Mouse (Mus musculus) G1E-ER4 (cell line): ENCODE measurements around the gene Bcl2l1. TPM values are rescaled to one million over a fixed set of nuclear protein-coding genes. Genes with fewer than 3 reads are reported as not detected.

ENCODE experiments used
- GATA1 ChIP-seq: IDR thresholded peaks from one replicate; pipeline ENCODE4 v1.8.0; 2012; ENCODE audit warnings: low read length, inconsistent platforms
- polyA plus RNA-seq: library from polyadenylated mRNA; stranded (reverse); fragments of >175 nt; gene quantifications from 2 replicates; pipeline ENCODE4 v1.2.3, GENCODE M21; 2012

The Bcl2l1 gene
- 53.0 and 76.9 TPM in 2 replicates for polyA plus RNA-seq

DNA sequence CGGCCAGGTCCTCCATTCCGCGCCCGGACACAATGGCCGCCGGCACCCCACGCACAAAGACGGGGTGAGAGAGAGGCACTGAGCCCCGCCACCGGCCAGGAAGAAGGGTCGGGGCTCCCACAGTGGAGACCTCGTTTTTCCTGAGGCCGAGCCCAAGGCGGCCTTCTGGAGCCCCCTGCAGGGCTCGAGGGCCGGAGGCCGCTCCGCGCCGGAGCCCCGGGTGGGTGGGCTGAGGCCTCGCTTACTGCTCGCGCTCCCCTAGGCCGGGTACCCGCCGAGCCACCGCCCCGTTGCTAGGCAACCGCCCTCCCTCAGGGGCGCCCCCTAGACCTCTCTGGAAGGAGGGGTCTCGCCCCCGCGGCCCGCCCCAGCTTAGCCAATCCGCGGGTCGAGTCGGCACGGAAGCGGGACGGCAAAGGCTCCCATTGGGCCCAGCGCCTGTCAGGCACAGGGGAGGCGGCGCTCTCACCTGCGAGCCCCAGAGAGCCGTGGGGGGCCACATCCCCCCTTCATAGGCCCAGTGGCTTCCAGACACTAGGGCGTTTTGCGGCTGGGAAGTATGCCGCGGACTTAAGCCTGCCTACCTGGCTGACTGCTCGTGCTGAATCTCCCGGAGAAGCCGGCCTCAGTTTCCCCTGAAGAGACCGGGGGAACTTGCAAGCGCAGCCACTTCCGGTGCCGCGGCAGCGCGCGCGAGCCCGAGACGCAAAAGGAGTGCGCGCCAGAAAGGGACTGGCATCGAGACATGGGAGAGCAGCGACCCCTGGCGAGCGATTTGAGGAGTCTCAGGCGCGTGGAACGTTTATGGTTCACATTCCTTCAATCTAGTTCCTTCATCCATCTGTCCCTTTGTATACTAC is at the start of gene Bcl2l1:
TSS of gene Bcl2l1 (minus strand) at position 710 of the 860 bp plus-strand sequence.
- TF ChIP-seq GATA1, result no peak

- TF ChIP-seq GATA1, result no peak
These were observed 49.4 kb upstream of the Bcl2l1 start for GRCm38 (mm10) chr2:152880898-152881297.

- no peak for TF ChIP-seq GATA1
These were observed 46.7 kb upstream of the Bcl2l1 start for GRCm38 (mm10) chr2:152878239-152878638.

- no peak for TF ChIP-seq GATA1
These were observed 31.8 kb upstream of the Bcl2l1 start for GRCm38 (mm10) chr2:152863346-152863745.

- no peak for TF ChIP-seq GATA1
These were observed 31.1 kb upstream of the Bcl2l1 start for GRCm38 (mm10) chr2:152862638-152863037.

DNA sequence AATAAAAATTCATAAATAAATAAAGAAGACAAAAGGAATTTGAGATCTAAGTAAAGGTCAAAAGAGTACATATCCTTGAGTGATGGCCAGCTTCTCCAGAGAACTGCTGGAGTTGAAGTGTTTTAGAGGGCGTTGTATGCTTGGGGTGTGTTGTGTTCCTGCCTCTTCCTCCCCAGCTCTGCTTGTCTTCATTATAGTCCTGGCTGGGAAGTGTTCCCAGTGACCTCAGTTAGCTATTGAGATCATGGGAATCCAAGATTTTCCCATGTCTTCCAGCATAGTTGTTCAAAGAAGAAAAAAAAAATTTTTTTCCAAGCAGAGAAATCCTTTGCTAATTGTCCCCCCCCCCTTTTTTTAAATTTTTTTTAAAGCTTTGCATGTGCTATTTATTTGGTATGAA is 30.4 kb upstream of the Bcl2l1 start:
- no peak for TF ChIP-seq GATA1

DNA sequence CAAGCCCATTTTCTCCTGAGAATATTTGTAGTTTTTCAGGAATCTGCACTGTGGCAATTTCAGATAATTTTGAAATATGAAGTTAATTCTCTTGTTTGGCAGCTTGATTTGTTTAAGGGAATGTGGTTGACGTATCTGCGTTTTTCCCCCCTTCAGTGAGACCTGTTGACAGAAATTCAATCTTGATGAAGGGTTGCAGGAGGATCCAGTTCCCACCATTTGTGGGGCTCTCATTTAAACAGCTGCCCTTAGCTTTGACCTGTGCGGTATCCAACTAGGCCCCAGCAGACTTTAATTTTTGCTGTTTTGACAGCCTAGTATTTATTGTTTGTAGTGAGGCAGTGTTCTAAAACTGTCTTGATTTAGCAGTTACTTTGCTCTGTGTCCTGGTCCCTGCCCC is 28.0 kb upstream of the Bcl2l1 start:
- TF ChIP-seq GATA1, result no peak

- no peak for TF ChIP-seq GATA1
These were observed 16.9 kb upstream of the Bcl2l1 start for GRCm38 (mm10) chr2:152848466-152848865.

GRCm38 (mm10) chr2:152847815-152848302 is 16.3 kb upstream of the Bcl2l1 start, which contains the start of gene Tpx2:
Gene Tpx2, plus strand, starts transcription at chr2:152847964.
- no peak for TF ChIP-seq GATA1

DNA sequence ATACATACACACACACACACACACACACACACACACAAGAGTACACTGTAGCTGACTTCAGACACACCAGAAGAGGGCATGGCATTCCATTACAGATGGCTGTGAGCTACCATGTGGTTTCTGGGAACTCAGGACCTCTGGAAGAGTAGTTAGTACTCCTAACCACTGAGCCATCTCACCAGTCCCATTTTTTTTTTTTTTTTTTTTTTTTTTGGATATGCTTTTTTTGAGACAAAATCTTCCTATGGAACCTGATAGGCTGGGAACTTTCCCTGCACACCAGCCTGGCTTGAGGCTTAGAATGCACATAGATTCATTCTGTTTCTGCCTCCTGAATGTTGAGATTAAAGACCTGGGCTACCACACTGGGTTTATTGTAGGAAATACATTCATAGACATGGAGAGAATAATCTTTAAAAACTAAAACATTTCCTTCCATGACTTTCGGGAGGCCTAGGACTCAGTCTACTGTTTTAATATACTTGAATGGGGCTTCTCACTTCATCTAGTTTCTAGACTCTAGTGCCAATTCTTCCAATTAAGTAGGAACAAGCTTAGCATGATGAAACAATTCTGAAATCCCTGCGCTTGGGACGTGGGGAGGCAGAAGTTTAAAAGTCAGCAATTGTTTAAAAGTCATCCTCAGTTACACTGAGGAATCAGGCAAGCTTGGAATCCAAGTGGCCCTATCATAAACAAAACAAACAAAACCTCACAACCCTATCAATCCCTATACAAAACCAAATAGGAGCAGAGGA is 15.7 kb upstream of the Bcl2l1 start:
- TF ChIP-seq GATA1, result no peak

- no peak for TF ChIP-seq GATA1
These were observed 11.2 kb upstream of the Bcl2l1 start for GRCm38 (mm10) chr2:152842741-152843140.

DNA sequence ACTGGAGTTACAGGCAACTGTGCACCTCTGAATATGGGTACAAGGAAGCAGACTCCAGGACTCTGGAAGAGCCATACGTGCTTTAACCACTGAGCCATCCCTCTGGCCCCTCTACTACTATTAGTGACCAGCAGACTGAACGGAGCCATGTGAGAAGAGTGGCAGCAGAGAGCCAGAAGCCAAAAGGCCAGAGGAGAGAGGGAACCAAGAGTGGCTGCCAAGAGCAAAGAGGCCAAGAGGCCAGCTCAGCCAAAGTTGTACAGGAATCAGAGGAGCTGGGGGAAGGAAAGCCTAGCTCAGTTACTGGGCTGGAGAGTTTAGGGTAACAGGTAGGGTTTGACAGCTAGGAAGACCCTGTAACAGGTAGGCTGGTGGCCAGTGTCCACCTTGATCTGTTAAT is 7.7 kb upstream of the Bcl2l1 start:
- TF ChIP-seq GATA1, result no peak

GRCm38 (mm10) chr2:152830021-152830921 is 1.3 kb downstream of the Bcl2l1 start:
- no peak for TF ChIP-seq GATA1

DNA sequence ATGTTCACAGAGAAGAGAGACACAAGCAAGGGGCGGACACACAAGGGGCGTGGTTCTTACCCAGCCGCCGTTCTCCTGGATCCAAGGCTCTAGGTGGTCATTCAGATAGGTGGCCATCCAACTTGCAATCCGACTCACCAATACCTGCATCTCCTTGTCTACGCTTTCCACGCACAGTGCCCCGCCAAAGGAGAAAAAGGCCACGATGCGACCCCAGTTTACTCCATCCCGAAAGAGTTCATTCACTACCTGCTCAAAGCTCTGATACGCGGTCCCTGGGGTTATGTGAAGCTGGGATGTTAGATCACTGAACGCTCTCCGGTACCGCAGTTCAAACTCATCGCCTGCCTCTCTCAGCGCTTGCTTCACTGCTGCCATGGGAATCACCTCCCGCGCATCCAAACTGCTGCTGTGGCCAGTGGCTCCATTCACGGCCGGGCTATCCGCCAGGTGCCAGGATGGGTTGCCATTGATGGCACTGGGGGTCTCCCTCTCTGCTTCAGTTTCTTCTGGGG is 2.1 kb downstream of the Bcl2l1 start:
- no peak for TF ChIP-seq GATA1

- TF ChIP-seq GATA1, result no peak
These were observed 3.0 kb downstream of the Bcl2l1 start for GRCm38 (mm10) chr2:152828532-152828931.

DNA sequence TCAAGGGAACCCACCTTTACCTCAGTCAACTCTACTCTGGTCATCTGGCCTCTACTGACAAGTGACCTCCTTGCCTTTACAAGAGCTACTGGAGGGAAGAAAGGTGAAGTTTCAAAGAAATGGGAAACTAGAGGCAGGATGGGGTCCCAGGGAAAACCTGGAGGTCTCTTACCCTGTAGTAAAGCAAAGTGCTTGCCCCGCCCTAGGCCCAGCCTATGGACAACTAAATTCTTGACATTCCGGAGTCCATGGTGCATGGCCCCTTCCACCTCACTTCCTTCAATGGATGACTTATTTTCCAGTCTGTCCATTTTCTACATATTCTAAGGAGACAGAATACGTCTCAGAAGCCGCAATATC is 3.5 kb downstream of the Bcl2l1 start:
- TF ChIP-seq GATA1, result no peak
